Mouse (Mus musculus): ENCODE data around the gene Fez2.

GRCm38 (mm10) chr17:78333275-78333674 lies 84.7 kb downstream of the Fez2 start:
- TF ChIP-seq CTCF (IDR thresholded peaks at IDR 0.05; ENCODE audit: low read depth) = no peak
- no peak for TF ChIP-seq EP300 (IDR thresholded peaks at IDR 0.05; ENCODE audit: low read depth)

All from liver, embryonic 14.5 days (tissue).